Mouse (Mus musculus) MEL (cell line): ENCODE measurements around the gene Stpg2. TPM values are rescaled to one million over a fixed set of nuclear protein-coding genes. Genes with fewer than 3 reads are reported as not detected.
"Not testable (repeated sequence)": the region's sequence is repeated elsewhere in the genome, so short reads cannot be mapped to it uniquely, and the experiment has no call there.

ENCODE experiments used
- DNase-seq: peaks from one replicate; pipeline ENCODE4 v3.0.0; 2011; ENCODE audit warnings: low read depth, low spot score
- H3K27ac ChIP-seq: 2 replicates; pipeline ENCODE4 v1.5.1; 2012; ENCODE audit warnings: low read depth, mild to moderate bottlenecking, control low read depth, low read length, moderate library complexity; ENCODE audit not compliant: control insufficient read depth
- H3K27me3 ChIP-seq, 2 experiments: fragments of 150-350 bp in 1 of 2; sonication (generic) in 1 of 2; 2 replicates each; pipeline ENCODE4 v1.6.1; 2012; ENCODE audit warnings: low read length in 2 of 2, mild to moderate bottlenecking in 2 of 2, improper control_type of control experiment in 1 of 2, moderate library complexity in 1 of 2; ENCODE audit not compliant: insufficient read depth in 2 of 2, control insufficient read depth in 1 of 2
- H3K36me3 ChIP-seq, 2 experiments: 2 replicates each; pipeline ENCODE4 v1.6.1; 2012 to 2014; ENCODE audit warnings: low read length in 2 of 2, improper control_type of control experiment in 1 of 2, inconsistent platforms in 1 of 2, mild to moderate bottlenecking in 1 of 2; ENCODE audit not compliant: insufficient read depth in 2 of 2, control insufficient read depth in 1 of 2
- H3K4me1 ChIP-seq, 2 experiments: fragments of 150-350 bp in 1 of 2; sonication (generic) in 1 of 2; 2 replicates each; pipeline ENCODE4 v1.6.1; 2012; ENCODE audit warnings: low read length in 2 of 2, improper control_type of control experiment in 1 of 2, mild to moderate bottlenecking in 1 of 2; ENCODE audit not compliant: insufficient read depth in 2 of 2, control insufficient read depth in 1 of 2
- H3K4me3 ChIP-seq, 2 experiments: fragments of 150-350 bp in 1 of 2; sonication (generic) in 1 of 2; 2 replicates each; pipeline ENCODE4 v1.5.1; 2012; ENCODE audit warnings: low read depth in 2 of 2, low read length in 2 of 2, mild to moderate bottlenecking in 2 of 2, moderate library complexity in 2 of 2, control low read depth in 1 of 2, improper control_type of control experiment in 1 of 2; ENCODE audit not compliant: control insufficient read depth in 1 of 2, insufficient read depth in 1 of 2
- H3K79me2 ChIP-seq: 2 replicates; pipeline ENCODE4 v1.6.1; 2012; ENCODE audit warnings: mild to moderate bottlenecking, low read length, moderate library complexity; ENCODE audit not compliant: control insufficient read depth, poor library complexity, insufficient read depth
- H3K9ac ChIP-seq: 2 replicates; pipeline ENCODE4 v1.6.1; 2012; ENCODE audit warnings: low read depth, mild to moderate bottlenecking, control low read depth, low read length, moderate library complexity; ENCODE audit not compliant: control insufficient read depth, poor library complexity, severe bottlenecking
- H3K9me3 ChIP-seq: fragments of 150-350 bp; sonication (generic); replicated peaks from 2 replicates; pipeline ENCODE4 v1.6.1; 2012; ENCODE audit warnings: mild to moderate bottlenecking, low read length, improper control_type of control experiment, moderate library complexity; ENCODE audit not compliant: insufficient read depth
- BHLHE40 ChIP-seq: IDR thresholded peaks from 2 replicates; pipeline ENCODE4 v1.6.1; 2012; ENCODE audit warnings: low read depth, mild to moderate bottlenecking, inconsistent platforms, low read length, improper control_type of control experiment, borderline replicate concordance
- MAFK ChIP-seq: IDR thresholded peaks from 2 replicates; pipeline ENCODE4 v1.6.1; 2011; ENCODE audit warnings: low read depth, mild to moderate bottlenecking, low read length, improper control_type of control experiment, borderline replicate concordance
- MEF2A ChIP-seq: IDR thresholded peaks from 2 replicates; pipeline ENCODE4 v1.6.1; 2014; ENCODE audit warnings: low read depth, mild to moderate bottlenecking, inconsistent platforms, low read length, improper control_type of control experiment; ENCODE audit not compliant: poor library complexity, insufficient replicate concordance, severe bottlenecking; ENCODE audit errors: extremely low read depth
- MXI1 ChIP-seq: IDR thresholded peaks from 2 replicates; pipeline ENCODE4 v1.6.1; 2011; ENCODE audit warnings: mild to moderate bottlenecking, low read depth, low read length, improper control_type of control experiment
- MYB ChIP-seq: IDR thresholded peaks from 2 replicates; pipeline ENCODE4 v1.6.1; 2011; ENCODE audit warnings: mild to moderate bottlenecking, low read depth, low read length, improper control_type of control experiment
- NELFE ChIP-seq: IDR thresholded peaks from 2 replicates; pipeline ENCODE4 v1.6.1; 2011; ENCODE audit warnings: low read depth, low read length, improper control_type of control experiment
- NRF1 ChIP-seq: IDR thresholded peaks from 2 replicates; pipeline ENCODE4 v1.6.1; 2014; ENCODE audit warnings: low read depth, mild to moderate bottlenecking, inconsistent platforms, low read length, improper control_type of control experiment, moderate library complexity; ENCODE audit not compliant: poor library complexity, insufficient read depth, severe bottlenecking
- POLR2A ChIP-seq, 2 experiments: IDR thresholded peaks; 2 replicates each; pipeline ENCODE4 v1.6.1; 2011 to 2012; ENCODE audit warnings: low read length in 2 of 2, mild to moderate bottlenecking in 2 of 2, control low read depth in 1 of 2, improper control_type of control experiment in 1 of 2, low read depth in 1 of 2, moderate library complexity in 1 of 2; ENCODE audit not compliant: control insufficient read depth in 1 of 2, insufficient read depth in 1 of 2, poor library complexity in 1 of 2
- RCOR1 ChIP-seq: IDR thresholded peaks from 2 replicates; pipeline ENCODE4 v1.6.1; 2012; ENCODE audit warnings: low read depth, mild to moderate bottlenecking, inconsistent platforms, low read length, improper control_type of control experiment
- TAL1 ChIP-seq: IDR thresholded peaks from 2 replicates; pipeline ENCODE4 v1.6.1; 2012; ENCODE audit warnings: mild to moderate bottlenecking, inconsistent platforms, low read length, moderate library complexity, mixed read lengths
- TCF12 ChIP-seq: IDR thresholded peaks from 2 replicates; pipeline ENCODE4 v1.6.1; 2014; ENCODE audit warnings: low read depth, mild to moderate bottlenecking, inconsistent platforms, low read length, improper control_type of control experiment, moderate library complexity
- UBTF ChIP-seq: IDR thresholded peaks from 2 replicates; pipeline ENCODE4 v1.6.1; 2012; ENCODE audit warnings: low read depth, mild to moderate bottlenecking, inconsistent platforms, low read length, improper control_type of control experiment, moderate library complexity, borderline replicate concordance; ENCODE audit not compliant: insufficient read depth
- USF2 ChIP-seq, 2 experiments: IDR thresholded peaks; 2 replicates each; pipeline ENCODE4 v1.6.1; 2011 to 2012; ENCODE audit warnings: improper control_type of control experiment in 2 of 2, low read length in 2 of 2, borderline replicate concordance in 1 of 2, inconsistent platforms in 1 of 2, low read depth in 1 of 2, mild to moderate bottlenecking in 1 of 2; ENCODE audit not compliant: insufficient read depth in 1 of 2
- ZKSCAN1 ChIP-seq: IDR thresholded peaks from 2 replicates; pipeline ENCODE4 v1.6.1; 2012; ENCODE audit warnings: low read depth, mild to moderate bottlenecking, inconsistent platforms, low read length, improper control_type of control experiment, moderate library complexity
- polyA plus RNA-seq, 2 experiments: library from polyadenylated mRNA; stranded (reverse) in 1 of 2; unstranded in 1 of 2; fragments of >175 nt in 1 of 2; fragments of >200 nt in 1 of 2; gene quantifications; 2 replicates each; pipeline versions ENCODE4 v1.2.1 to v1.2.4; 2012; ENCODE audit warnings: low replicate concordance in 2 of 2, low read depth in 1 of 2; ENCODE audit not compliant: insufficient read length in 2 of 2, insufficient read depth in 1 of 2, missing spikeins in 1 of 2
- total RNA-seq: library from RNA; depleted of rRNA; stranded (reverse); fragments of 300-350 nt; gene quantifications from 2 replicates; pipeline ENCODE4 v1.2.3, GENCODE M21; 2012

Stpg2 gene
- total and polyA plus RNA-seq, 3 experiments = not detected

DNA sequence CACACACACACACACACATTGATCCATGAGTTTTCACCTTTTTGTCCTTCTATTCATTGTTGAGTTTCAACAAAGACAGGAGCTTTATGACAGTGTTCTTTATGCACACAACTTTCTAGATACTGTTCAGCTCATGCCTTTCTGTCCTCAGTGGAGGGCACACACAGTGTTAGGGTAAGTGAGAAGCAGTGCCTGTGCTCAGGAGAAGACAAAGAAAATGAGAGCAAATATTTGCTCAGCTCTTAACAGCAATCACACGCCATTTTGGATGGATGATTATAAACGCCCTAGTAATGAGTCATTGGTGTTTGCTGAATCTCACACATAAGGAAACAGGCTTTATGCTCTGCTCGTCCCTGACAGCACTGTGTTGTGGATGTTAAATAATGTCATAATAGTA, 394.0 kb downstream of the Stpg2 start:
- no peaks in the 10 kb centered on the region for H3K4me1 ChIP-seq
- H3K27me3 ChIP-seq = no peaks in the 10 kb centered on the region
- H3K79me2 ChIP-seq = no peaks in the 10 kb centered on the region
- TF ChIP-seq MYB (no peak), NRF1 (no peak), UBTF (no peak), RCOR1 (no peak), MEF2A (no peak), USF2 (IDR thresholded peaks at IDR 0.05; ENCODE audit: borderline replicate concordance in 1 of 2, insufficient read depth in 1 of 2, low read depth in 1 of 2, low read length in 2 of 2) (no peak), ZKSCAN1 (no peak), BHLHE40 (no peak), POLR2A (IDR thresholded peaks at IDR 0.05; ENCODE audit: control insufficient read depth in 1 of 2, insufficient read depth in 1 of 2, low read depth in 1 of 2, low read length in 2 of 2, poor library complexity in 1 of 2) (no peak), NELFE (no peak)
- no peak for DNase-seq
- H3K36me3 ChIP-seq = no peaks in the 10 kb centered on the region
- H3K9me3 ChIP-seq = no peaks in the 10 kb centered on the region
- no peak overlapping the region for H3K4me3 ChIP-seq
- no peak overlapping the region for H3K27ac ChIP-seq
- H3K9ac ChIP-seq = no peak overlapping the region

DNA sequence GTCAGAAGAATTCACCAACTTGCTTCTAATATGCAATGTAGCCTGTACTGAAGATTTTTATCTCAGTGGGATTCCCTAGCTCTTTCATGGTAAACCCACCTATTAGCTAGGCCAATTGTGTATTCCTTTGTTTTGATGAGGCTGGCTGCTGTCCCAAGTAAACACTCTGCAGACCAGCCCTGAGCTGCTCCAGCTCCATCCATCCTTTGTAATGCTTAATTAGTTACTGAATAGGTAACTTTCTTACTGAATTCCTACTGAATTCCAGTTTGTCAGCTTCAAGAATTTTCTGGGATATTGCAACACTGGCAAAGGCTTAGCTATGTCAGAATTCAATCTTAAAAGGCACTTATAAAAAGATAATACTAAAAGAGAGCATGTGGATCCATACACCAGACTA, 402.8 kb downstream of the Stpg2 start:
- not testable (repeated sequence) for H3K4me3 ChIP-seq, H3K79me2 ChIP-seq, H3K27ac ChIP-seq, H3K27me3 ChIP-seq, DNase-seq, H3K4me1 ChIP-seq, H3K9ac ChIP-seq, H3K9me3 ChIP-seq, H3K36me3 ChIP-seq

GRCm38 (mm10) chr3:139614641-139615040, 409.1 kb downstream of the Stpg2 start:
- TF ChIP-seq MXI1 = no peak
- no peak for TF ChIP-seq NELFE
- no peak for TF ChIP-seq POLR2A (IDR thresholded peaks at IDR 0.05; ENCODE audit: control insufficient read depth in 1 of 2, insufficient read depth in 1 of 2, low read depth in 1 of 2, low read length in 2 of 2, poor library complexity in 1 of 2)
- TF ChIP-seq MAFK = no peak
- TF ChIP-seq TAL1 = no peak
- TF ChIP-seq TCF12 = no peak
- TF ChIP-seq, all 39 proteins: peak for 0
- Histone ChIP-seq H3K27ac (no peak overlapping the region), H3K9ac (no peak overlapping the region), H3K4me3 (no peak overlapping the region), H3K27me3 (no peaks in the 10 kb centered on the region), H3K4me1 (0 out of 4 replicates have a peak, but pooled peaks cover 0 to 2% of the 10 kb centered on the region in 2 experiments), H3K9me3 (no peaks in the 10 kb centered on the region), H3K79me2 (no peaks in the 10 kb centered on the region), H3K36me3 (no peaks in the 10 kb centered on the region; a peak in 1 of 4 replicates)
- no peak for DNase-seq
